Mouse (Mus musculus) ES-Bruce4 (cell line): ENCODE measurements around the gene A2ml1.

ENCODE experiments used
- CTCF ChIP-seq: IDR thresholded peaks from one replicate; pipeline ENCODE4 v1.8.1; 2011; ENCODE audit warnings: low read depth, low read length
- EP300 ChIP-seq: IDR thresholded peaks from 2 replicates; pipeline ENCODE4 v1.6.1; 2011; ENCODE audit warnings: low read depth, low read length; ENCODE audit not compliant: insufficient read depth

GRCm38 (mm10) chr6:128495346-128495745, 86.1 kb downstream of the A2ml1 start:
- TF ChIP-seq CTCF (no peak), EP300 (no peak)
